Mouse (Mus musculus) adrenal gland, postnatal 14 days (tissue): ENCODE results near the gene Mrpl34. TPM values are rescaled to one million over a fixed set of nuclear protein-coding genes. Genes with fewer than 3 reads are reported as not detected.
"Not testable (repeated sequence)": the region's sequence is repeated elsewhere in the genome, so short reads cannot be mapped to it uniquely, and the experiment has no call there.

Experiments used
- DNase-seq: peaks from one replicate; pipeline ENCODE4 v3.0.0; 2021; ENCODE audit warnings: mixed read lengths
- long read RNA-seq, 2 experiments: library from polyadenylated mRNA; stranded (forward); transcript quantifications; one replicate each; pipeline ENCODE4 v2.0.0; 2021
- total RNA-seq: library from RNA; stranded (reverse); gene quantifications from 2 replicates; pipeline ENCODE4 v1.2.3, GENCODE M21; 2021

Mrpl34 gene
- 145 and 164 TPM in 2 replicates for total RNA-seq
- long read RNA-seq, experiment 1, transcript Mrpl34-201 (2 exons, 607 nt): major isoform, 112 of 114 reads
- long read RNA-seq, experiment 1, partial matches to known transcripts: 2 of 114 reads
- long read RNA-seq, experiment 1, other reads (novel, unspliced or antisense): 0 of 114 reads
- long read RNA-seq, experiment 2, transcript Mrpl34-201 (2 exons, 607 nt): major isoform, 131 of 140 reads
- long read RNA-seq, experiment 2, partial matches to known transcripts: 0 of 140 reads
- long read RNA-seq, experiment 2, other reads (novel, unspliced or antisense): 9 of 140 reads

DNA sequence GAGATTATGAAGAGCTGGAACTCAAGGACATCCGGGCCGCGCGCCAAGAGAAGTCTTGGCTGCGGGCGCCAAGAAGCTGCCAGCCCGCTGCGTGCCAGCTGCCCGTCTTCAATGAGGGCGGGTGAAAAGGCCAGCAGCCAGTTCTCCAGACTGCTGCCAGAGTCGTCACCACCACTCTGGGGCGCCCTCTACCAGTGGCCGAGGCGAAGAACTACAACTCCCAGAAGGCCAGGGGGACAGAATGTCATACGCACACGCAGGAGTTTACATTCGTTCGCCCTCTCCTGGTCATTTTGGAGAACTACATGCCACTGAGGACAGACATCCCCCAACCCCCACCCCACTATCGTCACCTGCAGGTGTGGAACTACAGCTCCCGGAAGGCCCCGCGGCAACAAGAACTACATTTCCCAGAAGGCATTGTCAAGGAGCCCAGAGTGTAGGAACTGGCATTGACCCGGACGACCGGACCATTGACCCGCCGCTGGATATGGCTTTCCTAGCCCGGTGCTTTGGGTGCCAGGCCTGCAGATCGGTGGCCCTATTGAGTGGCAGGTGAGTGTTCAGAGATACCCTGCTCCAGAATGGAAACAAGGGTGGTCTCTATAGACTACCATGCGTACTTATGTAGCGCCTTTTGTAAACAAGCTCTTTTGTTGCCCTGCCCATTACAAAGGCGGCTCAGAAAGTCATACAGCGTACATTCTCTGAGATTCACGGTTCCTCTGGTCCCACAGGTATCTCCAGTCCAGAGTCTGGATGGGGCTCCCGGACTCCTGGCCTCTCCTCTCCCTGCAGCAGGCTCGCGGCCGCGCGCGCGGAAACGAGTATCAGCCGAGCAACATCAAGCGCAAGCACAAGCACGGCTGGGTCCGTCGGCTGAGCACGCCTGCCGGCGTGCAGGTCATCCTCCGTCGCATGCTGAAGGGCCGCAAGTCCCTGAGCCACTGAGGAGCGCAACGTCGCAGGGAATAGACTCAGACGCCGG is at the start of gene Mrpl34:
Gene Mrpl34, plus strand, starts transcription at position 447 of the 988 bp plus-strand sequence.
- DNase-seq: peak; percentile 98

DNA sequence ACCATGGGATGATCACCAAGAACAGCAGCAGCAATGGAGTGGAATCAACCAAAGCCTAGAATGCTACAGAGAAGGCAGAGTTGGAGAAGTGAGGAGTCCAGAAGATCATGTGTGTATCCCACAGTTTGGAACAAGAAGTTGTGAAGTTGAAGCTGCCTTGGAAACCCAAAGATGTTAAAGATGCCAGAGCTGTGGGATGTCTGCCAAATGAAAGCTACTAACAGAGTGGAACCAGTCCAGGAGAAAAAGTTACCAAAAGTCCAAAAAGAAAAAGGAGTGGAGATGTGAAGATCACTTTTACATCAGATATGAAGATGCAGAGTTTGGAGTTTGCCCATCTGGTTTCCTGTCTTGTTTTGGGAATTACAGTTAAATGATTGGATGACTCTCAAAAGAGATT is 42.6 kb upstream of the Mrpl34 start:
- DNase-seq: no peak

DNA sequence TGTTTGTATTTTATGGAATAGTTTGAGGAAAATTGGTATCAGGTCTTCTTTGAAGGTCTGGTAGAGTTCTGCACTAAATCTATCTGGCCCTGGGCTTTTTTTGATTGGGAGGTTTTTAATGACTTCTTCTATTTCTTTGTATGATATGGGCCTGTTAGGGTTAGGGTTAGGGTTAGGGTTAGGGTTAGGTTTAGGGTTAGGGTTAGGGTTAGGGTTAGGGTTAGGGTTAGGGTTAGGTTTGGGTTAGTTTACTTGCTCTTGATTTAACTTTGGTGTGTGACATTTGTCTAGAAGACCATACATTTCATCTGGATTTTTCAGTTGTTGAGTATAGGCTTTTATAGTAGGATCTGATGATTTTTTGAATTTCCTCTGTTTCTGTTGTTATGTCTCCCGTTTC is 31.8 kb upstream of the Mrpl34 start:
- not testable (repeated sequence) for DNase-seq

DNA sequence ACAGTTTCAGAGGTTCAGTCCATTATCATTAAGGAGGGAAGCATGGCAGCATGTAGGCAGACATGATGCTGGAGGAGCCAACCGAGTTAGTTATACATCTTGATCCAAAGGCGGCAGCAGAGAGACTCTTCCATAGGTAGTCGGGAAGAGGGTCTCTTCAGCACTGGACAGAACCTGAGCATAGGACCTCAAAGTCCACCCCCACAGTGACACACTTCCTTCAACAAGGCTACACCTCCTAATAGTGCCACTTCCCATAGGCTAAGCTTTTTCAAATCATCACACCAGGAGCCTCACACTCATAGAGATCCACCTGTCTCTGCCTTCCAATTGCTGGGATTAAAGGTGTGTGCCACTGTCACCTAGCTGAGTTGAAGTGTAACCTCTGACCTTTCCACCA is 27.7 kb upstream of the Mrpl34 start:
- DNase-seq: no peak

DNA sequence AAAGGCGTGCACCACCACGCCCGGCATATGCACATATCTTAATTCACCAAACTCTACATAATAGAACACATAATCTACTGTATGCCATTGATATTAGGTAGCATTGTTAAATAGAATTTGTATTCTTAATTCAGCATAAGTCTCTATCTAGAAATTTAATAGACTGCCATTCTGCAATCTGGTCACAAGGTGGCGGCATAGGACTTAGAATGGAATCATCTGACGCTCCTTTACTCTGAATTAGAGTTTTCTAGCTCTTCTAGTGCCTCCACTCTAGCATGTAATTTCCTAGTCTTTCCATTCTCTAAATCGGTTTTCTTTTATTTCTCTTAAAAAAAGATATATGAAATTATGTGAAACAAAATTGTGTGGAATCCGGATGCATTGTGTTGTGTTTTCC is 23.4 kb upstream of the Mrpl34 start:
- DNase-seq: peak; percentile 76

DNA sequence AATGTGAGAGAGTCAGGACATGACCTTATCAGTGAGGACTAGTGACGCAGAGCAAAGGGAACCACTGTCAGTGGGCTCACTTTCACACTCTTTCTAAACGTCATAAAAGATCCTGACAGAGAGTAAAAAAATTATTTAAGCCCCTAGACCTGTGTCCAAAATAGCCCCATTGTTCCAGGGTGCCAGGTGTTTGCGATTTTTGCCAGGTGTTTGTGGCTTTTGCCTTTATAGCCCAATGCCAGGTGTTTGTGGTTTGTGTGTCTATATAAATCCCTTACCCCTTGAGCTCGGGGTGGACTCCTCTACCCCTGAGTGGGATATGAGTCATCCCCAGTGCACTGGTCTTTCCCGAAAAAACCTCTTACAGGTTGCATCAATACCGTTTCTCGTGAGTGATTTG is 19.7 kb upstream of the Mrpl34 start:
- DNase-seq: no peak

DNA sequence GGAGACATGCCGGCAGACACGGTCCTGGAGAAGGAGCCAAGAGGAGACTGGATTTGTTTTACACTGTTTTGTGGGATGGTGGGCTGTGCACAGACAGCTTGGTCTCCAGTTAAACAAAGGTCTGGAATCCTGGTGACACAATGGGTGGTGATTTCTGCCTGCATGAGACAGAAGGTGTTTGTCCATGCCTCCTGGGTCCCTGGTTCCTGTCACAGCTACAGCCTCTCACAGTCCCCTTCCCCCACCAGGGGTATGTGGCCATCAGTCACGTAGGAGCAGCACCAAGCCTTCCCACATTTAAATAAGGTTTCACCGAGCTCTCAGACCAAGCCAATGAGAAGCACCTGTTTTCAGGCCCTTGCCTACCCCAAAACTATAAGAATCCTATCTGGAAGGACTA is 13.4 kb upstream of the Mrpl34 start:
- no peak for DNase-seq

DNA sequence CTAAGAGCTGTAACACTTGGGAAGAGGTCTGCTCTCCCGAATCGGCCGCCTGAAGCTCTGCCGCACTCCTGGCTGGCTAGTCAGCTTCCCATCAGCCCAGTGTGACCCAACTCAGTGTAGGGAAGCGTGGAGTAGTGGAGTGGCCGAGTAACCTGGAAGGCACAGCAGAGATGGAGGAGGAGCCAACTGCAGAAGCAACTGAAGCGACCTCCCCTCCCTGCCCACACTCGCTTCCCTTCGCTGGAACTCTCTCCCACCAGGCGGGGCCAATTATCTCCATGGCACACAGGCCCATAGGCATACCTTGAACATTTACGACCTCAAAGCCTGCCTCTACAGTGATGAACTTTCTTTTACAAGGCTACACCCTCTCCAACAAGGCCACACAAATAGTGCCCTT is 13.0 kb upstream of the Mrpl34 start:
- no peak for DNase-seq

DNA sequence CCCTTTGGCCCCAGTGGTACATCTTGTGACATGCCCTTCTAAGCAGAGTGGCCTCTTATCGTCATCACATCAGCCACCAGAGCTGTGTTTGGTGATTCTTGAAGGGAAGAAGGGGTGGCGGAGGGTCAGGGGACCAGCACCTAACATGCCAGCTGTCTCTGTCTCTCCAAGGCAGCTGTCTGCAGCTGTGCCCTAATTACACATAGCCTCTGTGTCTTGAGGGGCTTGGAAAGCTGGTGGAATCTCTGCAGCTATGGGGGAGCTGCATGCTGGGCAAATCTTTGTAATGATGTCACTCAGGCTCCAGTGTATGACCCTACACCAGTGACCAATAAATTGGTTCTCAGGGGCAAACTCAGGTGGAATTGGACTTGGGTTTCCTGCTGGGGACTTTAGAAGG is 12.1 kb upstream of the Mrpl34 start:
- DNase-seq: no peak

DNA sequence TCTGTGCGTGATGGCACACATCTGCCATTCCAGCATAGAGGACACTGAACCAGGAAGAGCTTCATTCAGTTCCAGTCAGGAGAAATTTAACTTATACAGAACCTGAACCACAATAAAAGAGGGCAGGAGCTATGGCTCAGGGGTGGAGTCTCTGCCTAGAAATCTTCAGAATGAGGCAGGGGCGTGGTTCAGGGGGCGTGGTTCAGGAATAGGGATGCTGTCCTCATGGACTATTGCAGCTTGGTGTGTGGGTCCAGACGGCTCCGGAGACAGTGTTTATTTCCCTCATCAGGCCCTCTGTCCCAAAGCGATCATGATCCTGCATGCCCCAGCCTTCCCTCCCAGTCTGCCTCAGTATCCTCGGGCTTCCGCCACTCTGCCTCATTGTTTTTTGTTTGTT is 10.1 kb upstream of the Mrpl34 start:
- DNase-seq: no peak

DNA sequence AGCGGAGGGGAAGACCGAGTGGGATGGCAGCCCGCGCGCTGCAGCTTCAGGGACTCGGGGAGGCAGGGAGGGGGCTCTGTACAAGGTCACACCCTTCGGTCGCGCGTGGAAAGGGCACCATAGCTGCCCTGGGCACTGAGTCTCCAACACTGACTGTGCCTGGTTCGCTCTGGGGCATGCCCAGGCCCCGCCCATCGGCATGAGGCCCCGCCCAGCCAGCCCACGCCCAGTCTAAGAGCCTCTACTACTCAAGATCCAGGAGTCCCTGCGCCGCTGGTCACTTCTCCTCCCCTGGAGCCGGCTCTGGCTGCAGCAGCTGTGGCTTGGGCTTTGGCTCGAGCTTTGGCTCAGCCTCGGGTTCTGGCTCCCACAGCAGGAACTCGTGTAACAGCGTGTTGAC is 7.9 kb upstream of the Mrpl34 start:
- DNase-seq: no peak

DNA sequence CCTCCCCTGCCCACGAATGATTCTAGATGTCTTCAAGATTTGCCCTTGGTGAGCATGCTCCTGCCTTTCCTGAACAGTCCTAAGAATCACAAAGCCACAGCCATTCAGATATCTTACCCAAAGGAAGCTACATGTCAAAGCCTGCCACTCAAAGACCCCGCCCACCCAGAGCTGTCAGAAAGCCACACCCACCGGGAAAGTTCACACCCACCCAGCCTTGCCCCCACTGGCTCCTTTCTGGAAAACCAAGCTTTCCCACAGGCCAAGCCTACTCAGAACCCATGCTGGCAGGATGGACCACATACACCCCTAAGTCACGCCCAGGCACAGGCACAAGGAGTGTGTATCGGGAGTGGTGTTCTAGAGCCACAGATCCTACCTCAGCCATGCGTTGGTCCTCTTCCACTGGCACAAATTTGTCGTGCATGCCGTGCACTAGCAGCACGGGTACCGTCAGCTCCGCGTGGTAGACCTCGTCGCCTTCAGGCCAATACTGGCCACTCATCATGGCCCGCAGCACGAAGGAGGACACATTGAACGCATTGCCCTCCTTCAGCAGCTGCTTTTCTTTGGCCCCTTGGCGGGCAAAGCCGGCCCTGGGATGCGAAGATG is 7.0 kb upstream of the Mrpl34 start:
- no peak for DNase-seq

DNA sequence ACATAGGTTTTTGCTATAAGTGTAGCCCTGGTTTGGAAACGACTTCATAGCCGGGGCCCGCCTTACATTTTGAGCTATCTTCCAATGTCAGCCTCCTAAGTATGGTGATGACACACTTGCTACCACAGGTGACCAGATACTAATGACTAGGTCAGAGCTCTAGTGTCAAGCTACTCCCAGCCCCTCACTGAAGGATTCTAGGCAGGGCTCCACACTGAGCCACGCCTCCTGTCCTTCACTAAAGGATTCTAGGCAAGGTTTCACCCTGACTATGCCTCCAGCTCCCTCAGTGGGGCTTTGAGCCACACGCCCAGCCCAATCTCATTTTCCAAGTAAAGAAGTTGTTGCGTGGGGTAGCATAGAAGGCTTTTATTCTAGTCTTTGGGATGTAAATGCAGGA is 4.0 kb upstream of the Mrpl34 start:
- DNase-seq: no peak

DNA sequence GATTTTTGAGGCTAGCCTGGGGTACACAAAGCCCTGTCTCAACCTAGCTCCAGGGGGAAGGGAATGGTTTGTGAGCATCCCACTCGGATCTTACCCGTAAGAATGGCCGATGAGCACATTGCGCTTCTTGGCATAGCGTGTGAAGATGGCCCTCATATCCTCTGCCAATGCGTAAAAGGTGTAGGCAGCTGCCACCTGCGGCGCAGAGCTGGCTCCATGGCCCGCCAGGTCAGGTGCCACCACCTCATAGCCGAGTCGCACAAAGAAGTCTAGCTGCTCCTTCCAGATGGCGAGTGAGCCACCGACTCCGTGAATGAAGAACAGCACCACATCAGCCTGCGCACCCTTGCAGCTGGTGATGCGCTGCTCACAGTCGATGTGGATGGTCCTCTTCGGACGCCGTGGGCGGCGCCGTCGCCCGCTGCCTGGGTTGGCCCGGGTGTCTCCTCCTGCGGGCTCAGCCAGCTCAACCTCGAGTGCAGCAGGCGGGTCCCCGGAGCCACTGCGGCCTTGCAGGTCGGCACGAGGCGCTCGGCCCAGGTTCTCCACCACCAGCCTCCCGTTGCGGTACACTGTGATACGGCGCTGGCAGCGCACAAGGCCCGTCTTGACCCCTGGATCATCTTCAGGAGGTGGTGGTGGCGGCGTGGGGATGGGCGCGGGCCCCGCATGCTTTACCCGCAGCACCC is 3.5 kb upstream of the Mrpl34 start:
- no peak for DNase-seq

DNA sequence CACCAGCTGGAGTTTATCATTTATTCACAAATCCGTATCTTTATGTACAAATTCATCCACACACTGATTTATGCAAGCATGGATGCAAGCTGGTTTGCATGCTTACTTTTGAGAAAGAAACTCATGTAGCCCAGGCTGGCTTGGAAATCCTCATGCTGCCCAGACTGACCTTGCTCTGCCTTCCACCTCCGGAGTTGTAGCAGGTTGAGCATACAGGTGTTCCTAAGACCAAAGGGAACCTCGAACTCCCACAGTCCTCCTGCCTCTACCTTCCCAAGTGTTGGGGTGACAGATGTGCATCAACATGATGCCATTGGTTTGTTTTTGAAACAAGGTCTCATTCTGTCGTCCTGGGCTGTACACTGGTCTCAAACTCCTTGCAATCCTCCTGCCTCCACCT is 2.6 kb upstream of the Mrpl34 start:
- DNase-seq: no peak

DNA sequence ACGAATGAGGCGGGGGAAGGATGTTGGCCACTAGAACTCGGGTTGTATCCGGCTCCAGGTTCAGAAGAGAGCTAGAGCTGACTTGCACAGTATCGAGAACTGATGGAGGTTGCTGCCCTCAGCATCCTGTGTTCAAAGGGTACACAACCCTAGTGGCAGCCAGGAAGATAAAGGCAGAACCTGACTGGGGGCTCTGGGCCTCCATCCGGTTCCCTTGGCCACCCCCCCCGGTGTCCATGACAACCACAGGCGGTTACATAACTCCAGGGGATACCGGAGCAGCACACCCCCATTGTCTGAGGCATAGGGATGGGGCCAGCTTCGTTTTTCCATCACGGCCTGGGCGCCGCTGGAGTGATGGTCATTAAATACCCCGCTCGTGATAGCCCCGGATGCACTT is 2.0 kb upstream of the Mrpl34 start:
- peak; percentile 78 for DNase-seq

DNA sequence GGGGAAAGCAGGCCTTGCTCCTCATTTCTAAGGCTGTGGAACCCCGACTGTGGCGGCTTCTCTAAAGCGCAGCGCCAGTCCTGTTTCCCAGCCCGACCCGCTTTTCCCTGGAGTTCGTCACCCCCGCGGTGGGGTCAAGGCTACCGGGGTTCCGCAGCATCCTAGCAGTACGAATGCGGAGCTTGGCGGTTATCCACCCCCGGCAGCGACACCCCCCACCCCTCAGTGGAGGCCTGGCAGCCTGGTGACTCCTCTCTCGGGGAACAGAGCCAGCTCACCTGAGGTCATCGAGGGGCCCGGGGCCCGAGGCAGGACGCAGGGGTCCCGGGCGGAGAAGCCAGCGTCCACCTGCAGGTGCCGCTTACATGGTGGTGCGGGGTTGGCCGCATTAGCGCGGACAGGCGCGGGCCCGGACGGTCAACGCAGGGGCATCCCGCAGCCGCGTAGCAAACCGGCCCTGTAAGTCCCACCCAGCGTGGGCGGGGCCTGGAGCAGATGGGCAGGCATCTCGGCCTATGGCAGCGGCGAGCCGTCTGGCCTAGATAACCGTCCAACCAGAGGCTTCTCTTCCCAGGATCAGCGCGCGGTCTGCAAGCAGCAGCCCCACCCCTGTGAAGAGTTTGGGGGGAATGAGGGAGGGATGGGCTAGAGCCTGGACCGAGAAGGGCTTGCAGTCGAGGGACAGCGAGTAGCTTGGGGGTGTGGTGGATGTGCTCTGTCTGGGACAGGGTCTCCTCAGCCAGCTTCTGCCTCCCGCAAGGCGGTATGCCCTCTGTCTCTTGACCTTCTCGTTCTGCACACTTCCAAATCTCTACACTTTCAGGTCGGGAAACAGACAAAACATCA is 1.3 kb upstream of the Mrpl34 start, which contains the start of gene Abhd8:
Gene Abhd8, minus strand, starts transcription at position 468 of the 846 bp plus-strand sequence.
- peak; percentile 98 for DNase-seq

DNA sequence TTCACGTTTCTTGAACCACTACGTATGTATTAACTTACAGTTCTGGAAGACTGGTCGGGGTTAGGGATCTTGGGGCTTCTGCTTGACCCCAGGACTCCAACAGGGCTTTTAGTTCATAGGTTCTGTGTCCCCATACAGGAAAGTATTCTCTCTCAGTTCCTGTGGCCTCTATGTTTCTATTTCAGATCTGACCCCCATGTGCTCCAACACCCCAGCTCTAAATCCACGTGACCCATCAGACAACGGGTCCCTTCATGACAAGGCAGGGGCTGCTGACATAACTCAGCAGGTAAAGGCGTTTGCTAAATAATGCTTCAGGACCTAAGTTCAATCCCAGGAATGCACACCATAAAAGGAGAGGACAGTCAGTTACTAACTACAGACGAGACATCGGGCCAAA is 974 bp downstream of the Mrpl34 start:
- no peak for DNase-seq

DNA sequence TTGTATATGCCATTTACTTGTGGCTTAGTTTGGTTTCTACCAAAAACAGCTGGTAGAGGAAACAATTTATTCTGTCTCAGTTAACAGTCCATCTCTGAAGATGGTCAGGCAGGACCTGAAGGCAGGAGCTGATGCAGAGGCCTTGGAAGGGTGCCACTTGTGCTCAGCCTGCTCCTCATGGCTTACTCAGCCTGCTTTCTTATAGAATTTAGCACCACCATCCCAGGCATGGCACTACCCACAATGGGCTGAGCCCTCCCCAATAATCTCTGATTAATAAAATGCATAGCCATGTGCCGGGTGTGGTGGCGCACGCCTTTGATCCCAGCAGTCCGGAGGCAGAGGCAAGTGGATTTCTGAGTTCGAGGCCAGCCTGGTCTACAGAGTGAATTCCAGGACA is 1.4 kb downstream of the Mrpl34 start:
- DNase-seq: no peak

DNA sequence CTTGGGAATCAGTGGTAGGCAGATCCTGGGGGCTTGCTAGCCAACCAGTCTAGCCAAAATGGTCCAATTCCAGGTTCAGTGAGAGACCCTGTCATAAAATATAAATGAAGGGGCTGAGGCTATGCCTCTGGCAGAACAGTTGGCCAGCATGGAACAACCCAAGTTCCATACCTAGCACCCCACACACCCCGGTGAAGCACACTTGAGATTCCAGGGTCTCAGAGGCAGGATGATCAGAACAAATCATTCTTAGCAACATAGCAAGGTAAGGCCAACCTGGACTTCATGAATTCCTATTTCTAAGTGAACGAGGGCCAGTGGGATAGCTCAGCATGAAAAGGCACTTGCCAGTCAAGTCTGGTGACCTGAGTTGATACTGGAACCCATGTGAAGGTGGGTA is 2.4 kb downstream of the Mrpl34 start:
- no peak for DNase-seq

DNA sequence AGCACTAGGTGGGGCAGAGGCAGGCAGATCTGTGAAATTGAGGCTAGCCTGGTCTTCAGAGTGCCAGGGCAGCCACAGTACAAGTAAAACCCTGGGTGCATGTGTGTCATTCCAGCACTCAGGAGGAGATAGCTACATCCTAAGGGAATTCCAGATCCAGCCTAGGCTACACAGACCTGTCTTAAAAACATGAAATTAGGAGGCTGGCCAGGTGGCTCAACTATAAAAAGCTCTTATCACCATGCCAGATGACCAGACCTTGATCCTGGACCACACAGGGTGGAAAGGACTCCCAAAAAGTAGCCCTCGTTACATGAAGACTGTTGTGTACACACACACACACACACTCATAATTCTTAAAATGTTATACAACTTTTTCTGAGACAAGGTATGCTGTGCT is 3.2 kb downstream of the Mrpl34 start:
- DNase-seq: no peak
